Mouse (Mus musculus): ENCODE measurements around the gene Atl2. TPM values are rescaled to one million over a fixed set of nuclear protein-coding genes. Genes with fewer than 3 reads are reported as not detected.
A peak's percentile ranks its signal among the peaks of the same experiment; 100 is the strongest.

Gene Atl2
- total RNA-seq, 2 experiments from 2014 or later = 139 to 176 TPM

GRCm38 (mm10) chr17:79901207-79901606, 5.3 kb upstream of the Atl2 start:
- no peak for ATAC-seq (replicated peaks; ENCODE audit: low FRiP score, poor library complexity, severe bottlenecking)

- ATAC-seq (replicated peaks; ENCODE audit: low FRiP score, poor library complexity, severe bottlenecking) = no peak
Measured at GRCm38 (mm10) chr17:79898156-79898746, 2.3 kb upstream of the Atl2 start.

GRCm38 (mm10) chr17:79897666-79898065, 1.7 kb upstream of the Atl2 start:
- no peak for ATAC-seq (replicated peaks; ENCODE audit: low FRiP score, poor library complexity, severe bottlenecking)

GRCm38 (mm10) chr17:79894971-79895882, 696 bp downstream of the Atl2 start:
- peak; percentile 48 for ATAC-seq (replicated peaks; ENCODE audit: low FRiP score, poor library complexity, severe bottlenecking)

- ATAC-seq (replicated peaks; ENCODE audit: low FRiP score, poor library complexity, severe bottlenecking) = no peak
Measured at GRCm38 (mm10) chr17:79894054-79894453, 1.9 kb downstream of the Atl2 start.

GRCm38 (mm10) chr17:79891944-79892343, 4.0 kb downstream of the Atl2 start:
- ATAC-seq (replicated peaks; ENCODE audit: low FRiP score, poor library complexity, severe bottlenecking) = no peak

GRCm38 (mm10) chr17:79887926-79888325, 8.0 kb downstream of the Atl2 start:
- no peak for ATAC-seq (replicated peaks; ENCODE audit: low FRiP score, poor library complexity, severe bottlenecking)

GRCm38 (mm10) chr17:79883198-79883597, 12.7 kb downstream of the Atl2 start:
- no peak for ATAC-seq (replicated peaks; ENCODE audit: low FRiP score, poor library complexity, severe bottlenecking)

GRCm38 (mm10) chr17:79865027-79865426, 30.9 kb downstream of the Atl2 start:
- ATAC-seq (replicated peaks; ENCODE audit: low FRiP score, poor library complexity, severe bottlenecking) = no peak

GRCm38 (mm10) chr17:79864503-79864902, 31.4 kb downstream of the Atl2 start:
- ATAC-seq (replicated peaks; ENCODE audit: low FRiP score, poor library complexity, severe bottlenecking) = no peak

GRCm38 (mm10) chr17:79862038-79862437, 33.9 kb downstream of the Atl2 start:
- no peak for ATAC-seq (replicated peaks; ENCODE audit: low FRiP score, poor library complexity, severe bottlenecking)

GRCm38 (mm10) chr17:79855533-79855932, 40.4 kb downstream of the Atl2 start:
- no peak for ATAC-seq (replicated peaks; ENCODE audit: low FRiP score, poor library complexity, severe bottlenecking)

- ATAC-seq (replicated peaks; ENCODE audit: low FRiP score, poor library complexity, severe bottlenecking) = no peak
Measured at GRCm38 (mm10) chr17:79848385-79848784, 47.5 kb downstream of the Atl2 start.

GRCm38 (mm10) chr17:79846182-79846581, 49.7 kb downstream of the Atl2 start:
- no peak for ATAC-seq (replicated peaks; ENCODE audit: low FRiP score, poor library complexity, severe bottlenecking)

GRCm38 (mm10) chr17:79845695-79846094, 50.2 kb downstream of the Atl2 start:
- no peak for ATAC-seq (replicated peaks; ENCODE audit: low FRiP score, poor library complexity, severe bottlenecking)

- no peak for ATAC-seq (replicated peaks; ENCODE audit: low FRiP score, poor library complexity, severe bottlenecking)
Measured at GRCm38 (mm10) chr17:79840254-79841238, 55.4 kb downstream of the Atl2 start.

- ATAC-seq (replicated peaks; ENCODE audit: low FRiP score, poor library complexity, severe bottlenecking) = no peak
Measured at GRCm38 (mm10) chr17:79836978-79837377, 58.9 kb downstream of the Atl2 start.

- no peak for ATAC-seq (replicated peaks; ENCODE audit: low FRiP score, poor library complexity, severe bottlenecking)
Measured at GRCm38 (mm10) chr17:79835714-79836373, 60.1 kb downstream of the Atl2 start.

- no peak for ATAC-seq (replicated peaks; ENCODE audit: low FRiP score, poor library complexity, severe bottlenecking)
Measured at GRCm38 (mm10) chr17:79832284-79832683, 63.6 kb downstream of the Atl2 start.

All from erythroid progenitor cell, adult 5-6 weeks (primary cell).